Mouse (Mus musculus) cerebellum, postnatal 36 days (tissue): Measurements from ENCODE around the gene Fmnl1.

Experiments
- DNase-seq, 2 experiments: peaks; one replicate each; pipeline ENCODE4 v3.0.0; 2021 to 2022; ENCODE audit warnings: mixed read lengths in 2 of 2

Gene Fmnl1

GRCm38 (mm10) chr11:103170494-103171285 is at the start of gene Fmnl1:
Gene Fmnl1, plus strand, starts transcription at chr11:103171107.
- peak; percentile 53 to 59 for DNase-seq

- DNase-seq = peak; percentile 70 to 73
These were observed 39.0 kb upstream of the Fmnl1 start, which contains the start of gene Hexim2 for GRCm38 (mm10) chr11:103131701-103132575. Gene Hexim2, plus strand, starts transcription at chr11:103132429.

GRCm38 (mm10) chr11:103132576-103133455 is 38.1 kb upstream of the Fmnl1 start:
- peak; percentile 100 for DNase-seq

GRCm38 (mm10) chr11:103133456-103134185 is 37.3 kb upstream of the Fmnl1 start:
- DNase-seq = no peak

GRCm38 (mm10) chr11:103134221-103134620 is 36.7 kb upstream of the Fmnl1 start:
- no peak for DNase-seq

GRCm38 (mm10) chr11:103136039-103136577 is 34.8 kb upstream of the Fmnl1 start:
- no peak for DNase-seq

GRCm38 (mm10) chr11:103139951-103140762 is 30.8 kb upstream of the Fmnl1 start:
- DNase-seq = no peak

GRCm38 (mm10) chr11:103140763-103141100 is 30.2 kb upstream of the Fmnl1 start:
- no peak for DNase-seq

GRCm38 (mm10) chr11:103141101-103141943 is 29.6 kb upstream of the Fmnl1 start:
- no peak for DNase-seq

GRCm38 (mm10) chr11:103141944-103142255 is 29.0 kb upstream of the Fmnl1 start:
- no peak for DNase-seq

- peak; percentile 85 to 87 for DNase-seq
These were observed 28.3 kb upstream of the Fmnl1 start for GRCm38 (mm10) chr11:103142441-103143182.

GRCm38 (mm10) chr11:103144309-103145285 is 26.3 kb upstream of the Fmnl1 start:
- no peak for DNase-seq

- no peak for DNase-seq
These were observed 24.5 kb upstream of the Fmnl1 start for GRCm38 (mm10) chr11:103146386-103146785.

GRCm38 (mm10) chr11:103147766-103148165 is 23.1 kb upstream of the Fmnl1 start:
- no peak for DNase-seq

- no peak for DNase-seq
These were observed 21.1 kb upstream of the Fmnl1 start for GRCm38 (mm10) chr11:103149771-103150170.

GRCm38 (mm10) chr11:103158621-103159478 is 12.1 kb upstream of the Fmnl1 start:
- peak; percentile 99 for DNase-seq

- no peak for DNase-seq
These were observed 10.2 kb upstream of the Fmnl1 start for GRCm38 (mm10) chr11:103160738-103161137.
